Mouse (Mus musculus) kidney, embryonic 14.5 days (tissue): ENCODE results near the gene Ppfibp2. TPM values are rescaled to one million over a fixed set of nuclear protein-coding genes. Genes with fewer than 3 reads are reported as not detected.
A peak's percentile ranks its signal among the peaks of the same experiment; 100 is the strongest.

Experiments used
- ATAC-seq: fragments of 200-750 bp; cut with Nextera tagmentation; 2 replicates; pipeline ENCODE4 v1.8.0; 2017; ENCODE audit warnings: moderate number of reproducible peaks, mild to moderate bottlenecking, moderate TSS enrichment, moderate library complexity; ENCODE audit not compliant: low FRiP score, low TSS enrichment
- H3K27ac ChIP-seq: fragments of 300-500 bp; sonication (generic); 2 replicates; pipeline ENCODE4 v1.5.1; 2014; ENCODE audit warnings: low read depth, mild to moderate bottlenecking, low read length, moderate library complexity, mixed read lengths
- H3K27me3 ChIP-seq: fragments of 300-500 bp; sonication (generic); 2 replicates; pipeline ENCODE4 v1.6.1; 2014; ENCODE audit warnings: mild to moderate bottlenecking, low read length; ENCODE audit not compliant: control insufficient read depth, insufficient read depth
- H3K36me3 ChIP-seq: fragments of 300-500 bp; sonication (generic); 2 replicates; pipeline ENCODE4 v1.6.1; 2014; ENCODE audit warnings: low read length, mixed read lengths; ENCODE audit not compliant: control insufficient read depth, insufficient read depth
- H3K4me1 ChIP-seq: fragments of 300-500 bp; sonication (generic); 2 replicates; pipeline ENCODE4 v1.6.1; 2014; ENCODE audit warnings: low read length, mixed read lengths; ENCODE audit not compliant: control insufficient read depth, insufficient read depth
- H3K4me2 ChIP-seq: fragments of 300-500 bp; sonication (generic); replicated peaks from 2 replicates; pipeline ENCODE4 v1.6.1; 2014; ENCODE audit warnings: low read depth, mild to moderate bottlenecking, low read length
- H3K4me3 ChIP-seq: fragments of 300-500 bp; sonication (generic); 2 replicates; pipeline ENCODE4 v1.5.1; 2014; ENCODE audit warnings: mild to moderate bottlenecking, low read length
- H3K9ac ChIP-seq: fragments of 300-500 bp; sonication (generic); 2 replicates; pipeline ENCODE4 v1.6.1; 2014; ENCODE audit warnings: low read depth, mild to moderate bottlenecking, low read length, moderate library complexity
- H3K9me3 ChIP-seq: fragments of 300-500 bp; sonication (generic); 2 replicates; pipeline ENCODE4 v1.6.1; 2016; ENCODE audit warnings: low read length; ENCODE audit not compliant: control insufficient read depth
- WGBS: fragments of 180-500 bp; shearing (Covaris S2); extraction: QIAGEN DNeasy Blood & Tissue Kit; methylation state at CpG from one replicate; pipeline ENCODE4 v1.1.7; 2014; 5-methylcytosine and 5-hydroxymethylcytosine counted together
- polyA plus RNA-seq: library from polyadenylated mRNA; unstranded; fragments of >200 nt; fragmentation: Nextera tagmentation; extraction: Ambion mirVana; gene quantifications from 2 replicates; pipeline ENCODE4 v1.2.1, GENCODE M21; 2014

Gene Ppfibp2
- polyA plus RNA-seq, 1 experiment from 2014 or later, result 5.9 TPM

DNA sequence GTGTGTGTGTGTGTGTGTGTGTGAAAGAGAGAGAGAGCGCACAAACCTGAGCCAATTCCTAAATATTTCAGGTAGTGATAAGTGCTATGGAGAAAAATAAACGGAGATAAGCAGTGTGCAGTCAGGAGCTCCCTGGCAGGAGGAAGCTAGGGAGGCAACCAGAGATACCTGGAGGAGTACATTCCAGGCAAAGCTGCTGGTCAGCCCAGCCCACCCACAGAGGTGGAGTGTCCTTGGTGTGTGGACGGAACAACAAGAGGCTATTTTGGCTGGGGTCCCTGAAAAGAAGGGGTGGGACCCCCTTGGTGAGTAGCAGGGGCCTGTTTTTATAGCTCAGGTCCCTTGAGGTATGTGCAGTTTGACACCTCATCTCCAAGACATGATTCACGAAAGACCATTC lies 88.2 kb downstream of the Ppfibp2 start:
- ATAC-seq, result no peak
- 65% methylated on average over 4 of the region's 4 CpGs for WGBS
- no peaks in the 10 kb centered on the region for H3K9me3 ChIP-seq
- no peaks in the 10 kb centered on the region for H3K36me3 ChIP-seq
- no peak overlapping the region for H3K27ac ChIP-seq
- H3K4me2 ChIP-seq, result no peak overlapping the region
- no peaks in the 10 kb centered on the region for H3K27me3 ChIP-seq
- H3K4me1 ChIP-seq, result no peaks in the 10 kb centered on the region; the same call in 1 of the 2 replicates
- no peak overlapping the region for H3K4me3 ChIP-seq
- H3K9ac ChIP-seq, result no peak overlapping the region

DNA sequence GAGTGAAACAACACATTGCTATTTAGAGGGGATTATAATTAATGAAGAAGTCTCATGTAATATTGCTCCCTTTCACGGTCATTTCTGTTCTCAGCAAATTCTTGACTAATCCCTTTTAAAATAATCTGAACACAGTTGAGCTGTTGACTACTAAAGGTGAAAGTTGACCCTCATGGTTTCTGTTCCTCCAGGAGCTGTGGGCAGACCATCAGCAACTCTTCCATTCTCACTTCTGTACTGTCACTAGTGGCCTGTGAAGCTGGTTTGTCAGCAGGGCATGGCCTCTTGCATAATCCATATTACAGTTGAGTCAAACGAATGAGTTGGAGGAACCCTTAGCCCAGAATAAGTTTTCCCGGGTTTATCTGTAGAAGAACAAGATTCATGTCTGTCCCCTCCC lies 88.6 kb downstream of the Ppfibp2 start:
- Histone ChIP-seq H3K9ac (no peak overlapping the region), H3K4me2 (no peak overlapping the region), H3K4me1 (no peaks in the 10 kb centered on the region; the same call in 1 of the 2 replicates), H3K9me3 (no peaks in the 10 kb centered on the region), H3K36me3 (no peaks in the 10 kb centered on the region), H3K27ac (no peak overlapping the region), H3K4me3 (no peak overlapping the region), H3K27me3 (no peaks in the 10 kb centered on the region)
- ATAC-seq, result no peak
- WGBS, result 85% methylated on average over 3 of the region's 3 CpGs

DNA sequence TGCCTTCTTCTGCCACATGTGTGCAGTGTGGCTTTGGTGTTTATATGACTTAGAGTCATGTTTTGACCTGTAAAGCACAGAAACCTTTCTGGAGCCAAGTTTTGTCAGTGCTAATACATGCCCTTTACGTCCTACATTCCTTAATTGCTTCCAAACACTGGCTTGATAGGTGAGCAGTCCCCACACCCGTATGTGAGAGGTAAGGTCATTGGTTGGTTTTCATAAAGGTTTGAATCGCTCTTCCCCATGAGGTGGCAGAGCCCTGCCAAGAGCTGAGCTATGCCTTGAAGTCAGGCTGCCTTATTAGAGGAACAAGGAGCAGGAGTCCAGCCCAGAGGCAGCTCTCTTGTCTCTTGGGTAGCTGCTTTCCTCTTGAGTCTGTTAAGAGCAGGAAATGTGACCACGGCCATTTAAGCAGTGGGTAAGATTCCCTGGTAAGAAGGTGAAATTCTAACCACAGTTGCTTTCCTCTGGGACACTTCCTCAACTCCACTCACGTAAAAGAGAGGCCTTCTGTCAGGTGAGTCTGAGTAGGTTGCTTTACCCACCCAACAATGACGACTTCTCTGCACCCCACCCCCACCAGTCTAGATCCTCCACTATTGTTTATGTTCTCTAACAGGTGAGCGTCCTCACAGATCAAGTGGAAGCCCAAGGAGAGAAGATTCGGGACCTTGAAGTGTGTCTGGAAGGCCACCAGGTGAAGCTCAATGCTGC lies 90.4 kb downstream of the Ppfibp2 start:
- Histone ChIP-seq H3K9me3 (no peaks in the 10 kb centered on the region), H3K4me2 (no peak overlapping the region)

DNA sequence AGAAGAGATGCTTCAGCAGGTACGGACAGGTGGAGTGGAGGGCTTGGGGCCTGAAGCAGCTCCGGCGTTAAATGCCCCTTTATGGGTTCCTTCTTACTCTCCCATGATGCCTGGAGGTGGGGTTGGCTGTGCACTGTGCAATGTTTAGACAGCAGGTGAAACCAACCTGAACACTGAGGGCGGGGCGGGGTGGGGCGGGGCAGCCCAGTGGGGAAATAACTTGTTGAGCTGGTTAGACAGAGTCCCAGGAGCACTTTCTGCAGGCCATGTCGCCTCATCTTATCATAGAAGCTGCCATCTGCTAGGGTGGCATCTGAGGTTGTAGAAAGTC lies 90.9 kb downstream of the Ppfibp2 start:
- no peak overlapping the region for H3K9ac ChIP-seq
- peaks cover 2% of the 10 kb centered on the region; the same call in 1 of the 2 replicates for H3K4me1 ChIP-seq
- H3K27me3 ChIP-seq, result no peaks in the 10 kb centered on the region
- no peak; the same call in 1 of the 2 replicates for ATAC-seq
- WGBS, result 74% methylated on average over 7 of the region's 7 CpGs
- H3K4me3 ChIP-seq, result no peak overlapping the region
- H3K9me3 ChIP-seq, result no peaks in the 10 kb centered on the region
- no peak overlapping the region for H3K4me2 ChIP-seq
- no peaks in the 10 kb centered on the region for H3K36me3 ChIP-seq
- H3K27ac ChIP-seq, result no peak overlapping the region

More for the DNA sequence above, 90.4 kb downstream of the Ppfibp2 start:
- Histone ChIP-seq H3K4me3 (no peak overlapping the region), H3K36me3 (no peaks in the 10 kb centered on the region), H3K9ac (no peak overlapping the region), H3K27me3 (no peaks in the 10 kb centered on the region), H3K4me1 (no peaks in the 10 kb centered on the region; the same call in 1 of the 2 replicates), H3K27ac (0 out of 2 replicates have a peak overlapping the region, but pooled peaks have one; percentile 42)
- no peak for ATAC-seq
- 81% methylated on average over 8 of the region's 8 CpGs for WGBS

DNA sequence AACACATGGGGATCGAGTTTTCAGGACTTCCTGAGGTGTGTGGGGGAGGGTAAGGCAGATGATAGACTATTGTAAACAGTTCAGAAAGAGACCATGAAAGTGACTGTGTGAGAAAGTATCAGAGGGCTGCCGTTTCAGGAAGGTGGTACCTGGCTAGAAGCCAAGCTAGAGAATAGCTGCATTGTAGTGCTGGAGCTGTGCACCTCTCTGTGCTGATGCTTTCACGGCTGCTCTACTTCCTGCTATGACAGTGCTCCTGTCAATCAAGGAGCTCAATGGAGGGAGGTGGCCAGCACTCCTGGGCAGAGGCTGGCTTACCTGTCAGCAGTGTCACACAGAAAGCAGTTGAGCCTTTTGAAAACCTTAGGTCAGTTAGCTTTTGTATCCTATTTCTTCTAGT lies 92.4 kb downstream of the Ppfibp2 start:
- Histone ChIP-seq H3K4me2 (no peak overlapping the region), H3K9me3 (no peaks in the 10 kb centered on the region), H3K27me3 (no peaks in the 10 kb centered on the region), H3K27ac (no peak overlapping the region), H3K36me3 (no peaks in the 10 kb centered on the region), H3K4me3 (no peak overlapping the region), H3K4me1 (peaks cover 9% of the 10 kb centered on the region), H3K9ac (no peak overlapping the region)
- 8% methylated on average over 3 of the region's 3 CpGs for WGBS
- no peak for ATAC-seq

DNA sequence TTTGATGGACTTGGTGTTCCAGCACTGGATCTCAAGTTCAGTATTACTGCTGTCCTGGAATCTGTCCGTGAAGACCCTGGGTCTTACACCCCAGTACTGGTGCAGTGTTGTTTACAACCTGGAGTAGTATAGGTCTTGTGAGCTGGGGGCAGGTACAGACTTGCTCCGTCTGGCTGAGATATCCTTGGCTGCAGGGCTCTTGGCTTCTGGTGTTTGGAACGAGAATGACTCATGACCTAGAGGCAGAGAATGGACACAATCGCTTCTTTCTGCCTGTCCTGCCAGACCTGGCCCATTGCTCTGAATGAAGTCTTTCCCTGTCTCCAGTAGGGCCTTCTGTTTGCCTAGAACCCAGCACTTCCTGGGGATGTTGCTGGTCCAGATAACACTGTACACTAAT lies 93.0 kb downstream of the Ppfibp2 start:
- Histone ChIP-seq H3K4me2 (no peak overlapping the region), H3K27ac (no peak overlapping the region), H3K4me1 (peaks cover 9% of the 10 kb centered on the region), H3K36me3 (no peaks in the 10 kb centered on the region), H3K27me3 (no peaks in the 10 kb centered on the region), H3K9ac (no peak overlapping the region), H3K4me3 (no peak overlapping the region), H3K9me3 (no peaks in the 10 kb centered on the region)
- no peak for ATAC-seq
- 87% methylated on average over 4 of the region's 4 CpGs for WGBS

DNA sequence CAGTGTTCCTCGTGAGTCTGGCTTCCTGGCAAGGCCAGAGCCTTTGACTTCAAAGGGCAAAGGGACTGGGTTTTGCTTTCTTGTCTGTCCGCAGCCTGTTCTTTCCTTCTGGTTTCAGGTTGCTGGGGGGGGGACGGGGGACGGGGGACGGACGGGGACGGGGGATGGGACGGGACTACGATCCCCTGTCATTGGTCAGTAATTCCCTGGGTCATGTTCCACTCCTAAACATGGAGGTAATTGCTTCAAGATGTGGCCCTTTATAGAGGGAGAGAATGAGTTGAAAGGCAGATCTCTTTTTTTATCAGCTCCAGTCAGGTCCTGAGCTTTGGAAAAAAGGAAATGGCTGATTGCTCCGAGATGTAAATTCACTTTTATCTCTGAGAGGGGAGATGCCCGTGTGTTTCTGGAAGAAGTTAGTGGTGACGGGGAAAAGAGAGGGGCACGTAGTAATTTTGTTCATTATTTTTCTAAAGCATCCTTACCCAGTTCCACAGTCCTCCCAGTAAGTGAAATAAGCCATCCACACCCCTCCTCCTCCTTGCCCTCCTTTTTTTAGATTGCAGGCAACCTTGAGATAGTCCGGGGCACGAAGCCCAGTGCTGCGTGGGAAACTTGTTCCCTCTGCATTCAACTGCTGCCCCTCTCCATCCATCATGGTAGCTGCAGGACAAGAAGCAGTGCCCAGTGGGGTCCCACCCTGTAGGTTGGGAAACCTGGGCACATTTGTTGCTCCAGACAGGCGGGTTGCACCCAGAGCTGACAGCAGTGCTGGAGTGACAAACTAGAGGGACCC lies 95.6 kb downstream of the Ppfibp2 start:
- Histone ChIP-seq H3K9ac (no peak overlapping the region), H3K4me3 (no peak overlapping the region), H3K9me3 (no peaks in the 10 kb centered on the region), H3K4me1 (peaks cover 14% of the 10 kb centered on the region), H3K36me3 (no peaks in the 10 kb centered on the region), H3K27me3 (no peaks in the 10 kb centered on the region), H3K27ac (no peak overlapping the region), H3K4me2 (no peak overlapping the region)
- WGBS, result 10% methylated on average over 17 of the region's 17 CpGs
- ATAC-seq, result no peak

DNA sequence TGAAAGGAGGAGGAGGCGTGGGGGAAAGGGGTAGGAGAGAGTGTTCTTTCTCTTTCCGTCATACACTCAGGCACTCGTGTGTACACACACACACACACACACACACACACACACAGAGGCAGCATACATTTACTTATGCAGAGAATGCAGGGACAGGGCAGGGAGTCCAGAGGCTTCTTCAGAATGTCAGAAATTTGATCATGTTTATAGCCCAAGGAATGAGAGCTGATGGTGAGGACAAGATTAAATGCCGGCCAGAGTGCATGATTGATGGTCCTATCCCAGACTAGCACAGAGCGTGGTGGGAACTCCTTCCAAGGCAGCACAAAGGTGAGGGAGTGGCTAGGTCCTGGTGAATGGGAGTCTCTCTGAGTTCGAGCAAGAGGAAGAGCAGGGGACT lies 96.5 kb downstream of the Ppfibp2 start:
- H3K27ac ChIP-seq, result peak overlapping the region; percentile 24; the same call in 1 of the 2 replicates
- no peaks in the 10 kb centered on the region for H3K9me3 ChIP-seq
- H3K9ac ChIP-seq, result no peak overlapping the region
- H3K27me3 ChIP-seq, result no peaks in the 10 kb centered on the region
- H3K4me3 ChIP-seq, result no peak overlapping the region
- no peak overlapping the region for H3K4me2 ChIP-seq
- ATAC-seq, result peak; percentile 77
- H3K36me3 ChIP-seq, result no peaks in the 10 kb centered on the region
- WGBS, result 15% methylated on average over 6 of the region's 6 CpGs
- peaks cover 14% of the 10 kb centered on the region for H3K4me1 ChIP-seq
